Mouse (Mus musculus) stomach, adult 2 months (tissue): ENCODE measurements around the gene Crip1. TPM values are rescaled to one million over a fixed set of nuclear protein-coding genes. Genes with fewer than 3 reads are reported as not detected.

Source experiments
- polyA plus RNA-seq: library from polyadenylated mRNA; depleted of rRNA; stranded (reverse); fragments of >200 nt; gene quantifications from 2 replicates; pipeline ENCODE4 v1.2.3, GENCODE M21; 2012; rRNA removed

The Crip1 gene
- polyA plus RNA-seq: 224 and 249 TPM in 2 replicates

GRCm38 (mm10) chr12:113146112-113147057, at the start of gene Crip1:
Gene Crip1, plus strand, starts transcription at chr12:113146316.

GRCm38 (mm10) chr12:113097749-113098281, 48.3 kb upstream of the Crip1 start, which contains the start of gene Mta1:
Gene Mta1, plus strand, starts transcription at chr12:113098278.

GRCm38 (mm10) chr12:113139908-113140615, 6.1 kb upstream of the Crip1 start, which contains the start of gene Crip2:
Gene Crip2, plus strand, starts transcription at chr12:113140236.

DNA sequence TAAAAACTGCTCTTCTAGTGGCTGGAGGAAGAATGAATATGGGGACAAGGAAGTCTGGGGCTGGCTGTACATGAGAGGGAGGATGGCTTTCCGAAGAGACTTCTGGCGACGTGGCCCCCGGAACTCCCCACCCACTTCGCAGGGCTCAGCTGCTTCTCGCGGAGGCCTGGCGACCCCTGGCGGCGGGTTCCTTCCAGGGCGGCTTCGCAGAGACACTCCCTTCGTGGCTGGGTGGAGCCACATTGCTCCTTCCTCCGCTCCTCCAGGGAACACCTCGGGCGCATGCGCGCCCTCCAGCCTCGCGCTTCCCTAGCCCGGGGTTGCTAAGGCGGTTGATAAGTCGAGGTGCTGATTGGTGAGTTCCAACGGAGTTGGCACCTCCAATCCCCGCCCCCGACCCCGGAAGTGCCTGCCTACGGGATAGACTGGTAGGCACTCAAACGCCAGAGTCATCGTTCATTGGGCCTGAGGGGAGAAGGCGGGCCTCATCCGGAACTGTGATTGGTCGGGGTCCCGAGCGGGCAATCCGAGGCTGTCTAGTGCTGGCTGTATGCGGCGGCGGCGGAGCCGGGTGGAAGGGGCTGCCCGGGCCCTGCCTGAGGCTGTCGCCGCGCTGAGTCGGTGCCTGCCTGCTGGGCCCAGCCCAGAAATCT, 9.9 kb downstream of the Crip1 start, which contains the start of gene Tedc1:
Gene Tedc1 (plus strand): TSS at position 535 of the 653 bp plus-strand sequence.

GRCm38 (mm10) chr12:113185442-113186291, 39.6 kb downstream of the Crip1 start, which contains the start of gene Tmem121:
Gene Tmem121, plus strand, starts transcription at chr12:113185930.

Other genes starting within 250 kb of the Crip1 start
- gene Jag2, start 216.5 kb upstream of the Crip1 start, polyA plus RNA-seq: 15.0 and 24.3 TPM in 2 replicates
- 28.5 and 33.8 TPM in 2 replicates for gene Nudt14, start 204.2 kb upstream of the Crip1 start, polyA plus RNA-seq
- 38.8 and 132 TPM in 2 replicates for gene Btbd6, start 169.8 kb upstream of the Crip1 start, polyA plus RNA-seq
- gene Brf1, start 145.6 kb upstream of the Crip1 start, polyA plus RNA-seq: 16.7 and 28.0 TPM in 2 replicates
- gene Pacs2, start 131.8 kb upstream of the Crip1 start, polyA plus RNA-seq: 15.7 and 17.0 TPM in 2 replicates
- 0.35 TPM in 2 replicates for gene Tex22, start 71.8 kb upstream of the Crip1 start, polyA plus RNA-seq
- gene Mta1, start 48.0 kb upstream of the Crip1 start, polyA plus RNA-seq: 27.7 and 29.8 TPM in 2 replicates
- gene Crip2, start 6.1 kb upstream of the Crip1 start, polyA plus RNA-seq: 188 TPM in 2 replicates
- 3.6 and 4.8 TPM in 2 replicates for gene Tedc1, start 10.1 kb downstream of the Crip1 start, polyA plus RNA-seq
- gene Tmem121, start 39.6 kb downstream of the Crip1 start, polyA plus RNA-seq: 1.3 and 1.4 TPM in 2 replicates